Mouse (Mus musculus): ENCODE results near the gene Mst1. TPM values are rescaled to one million over a fixed set of nuclear protein-coding genes. Genes with fewer than 3 reads are reported as not detected.

Mst1 gene
- polyA plus RNA-seq, 1 experiment, result 3.5 TPM

DNA sequence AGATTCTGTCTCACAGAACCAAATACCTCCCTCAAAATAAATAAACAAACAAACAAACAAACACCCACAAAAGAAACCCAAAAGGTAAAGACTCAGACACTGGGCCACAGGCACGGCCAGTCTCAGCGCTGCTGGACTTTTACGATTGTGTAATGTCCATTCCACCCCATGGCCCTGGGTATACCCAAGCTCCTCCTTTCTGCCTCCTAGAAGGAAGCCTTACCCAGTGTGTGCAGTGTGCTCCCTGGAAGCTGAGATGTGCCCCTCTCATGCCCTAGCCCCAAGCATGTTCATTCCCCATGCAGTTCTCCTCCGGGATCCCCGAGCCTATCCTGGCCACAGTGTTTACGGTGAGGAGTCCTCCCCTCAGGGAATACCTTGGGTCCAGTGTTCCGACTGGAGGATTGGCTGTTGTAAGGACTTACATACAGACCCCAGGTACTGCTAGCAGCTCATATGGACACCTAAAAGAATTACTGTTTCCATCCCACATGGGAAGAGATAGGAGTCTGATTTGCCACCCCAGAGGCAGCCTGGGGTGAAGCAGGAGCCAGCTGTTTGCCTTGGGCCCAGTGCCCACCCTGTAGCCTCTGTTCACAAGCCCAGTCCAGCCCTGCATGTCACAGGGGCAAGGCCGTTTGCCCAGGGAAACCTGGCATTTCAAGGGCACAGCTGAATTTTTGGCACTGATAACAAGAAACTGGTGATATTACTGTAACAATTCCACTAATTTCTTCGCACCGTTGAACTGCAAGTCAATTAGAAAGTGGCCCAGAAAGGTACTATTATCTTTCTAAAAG lies 41.1 kb downstream of the Mst1 start:
- no peaks in the 10 kb centered on the region for H3K27me3 ChIP-seq (ENCODE audit: control insufficient read depth, insufficient read depth, low read length)
- no peak for DNase-seq
- TF ChIP-seq POLR2A (IDR thresholded peaks at IDR 0.05; ENCODE audit: control insufficient read depth, extremely low read depth, insufficient read depth, low read length, poor library complexity) (no peak), CTCF (IDR thresholded peaks at IDR 0.05; ENCODE audit: borderline replicate concordance, control insufficient read depth, extremely low read depth, insufficient read depth, low read length, poor library complexity) (no peak)
- 99% methylated on average over 10 of the region's 10 CpGs for WGBS
- H3K36me3 ChIP-seq (ENCODE audit: control insufficient read depth, insufficient read depth, low read length), result no peaks in the 10 kb centered on the region
- H3K4me1 ChIP-seq (replicated peaks; ENCODE audit: control insufficient read depth, insufficient read depth, low read length), result no peaks in the 10 kb centered on the region
- H3K4me3 ChIP-seq (ENCODE audit: control insufficient read depth, insufficient read depth, low read length), result no peak overlapping the region
- H3K27ac ChIP-seq (ENCODE audit: control insufficient read depth, insufficient read depth, low read length), result no peak overlapping the region

DNA sequence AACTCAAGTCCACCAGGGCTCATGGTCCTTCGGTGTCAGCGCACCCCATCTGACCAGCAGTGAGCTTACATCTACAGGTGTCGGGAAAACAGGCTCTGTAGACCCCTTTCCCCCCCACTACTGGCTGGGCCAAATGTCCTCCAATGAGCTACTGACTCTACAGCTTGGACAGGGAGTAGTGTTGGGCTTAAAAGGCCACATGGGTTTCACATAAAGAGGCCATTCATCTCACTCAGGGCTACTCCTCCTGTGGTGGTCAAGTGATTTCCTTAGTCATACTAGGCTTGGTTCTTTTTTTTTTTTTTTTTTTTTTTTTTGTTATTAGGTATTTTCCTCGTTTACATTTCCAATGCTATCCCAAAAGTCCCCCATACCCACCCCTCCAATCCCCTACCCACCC lies 43.7 kb downstream of the Mst1 start:
- TF ChIP-seq CTCF (IDR thresholded peaks at IDR 0.05; ENCODE audit: borderline replicate concordance, control insufficient read depth, extremely low read depth, insufficient read depth, low read length, poor library complexity) (no peak), POLR2A (IDR thresholded peaks at IDR 0.05; ENCODE audit: control insufficient read depth, extremely low read depth, insufficient read depth, low read length, poor library complexity) (no peak)
- no peak overlapping the region for H3K4me3 ChIP-seq (ENCODE audit: control insufficient read depth, insufficient read depth, low read length)

DNA sequence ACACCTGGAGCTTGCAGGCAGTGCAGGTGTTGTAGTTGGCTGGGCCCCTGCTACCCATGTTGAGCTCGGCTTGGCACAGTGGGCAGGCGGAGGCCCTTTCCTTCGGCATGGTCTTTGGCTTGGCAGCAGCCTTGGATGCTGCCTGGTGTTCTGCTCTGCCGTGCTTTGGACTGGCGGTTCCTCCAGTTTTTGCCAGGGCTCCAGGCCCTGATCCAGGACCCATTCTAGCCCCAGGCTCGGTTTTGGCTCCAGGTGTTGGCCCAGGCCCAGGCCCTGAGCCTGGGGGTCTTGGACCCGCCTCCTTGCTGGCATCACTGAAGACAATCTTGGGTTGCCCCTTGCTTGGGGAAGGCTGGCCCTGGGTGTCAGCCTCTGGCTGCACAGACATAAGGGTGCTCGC lies 45.5 kb downstream of the Mst1 start:
- no peak for DNase-seq
- TF ChIP-seq CTCF (IDR thresholded peaks at IDR 0.05; ENCODE audit: borderline replicate concordance, control insufficient read depth, extremely low read depth, insufficient read depth, low read length, poor library complexity) (no peak), POLR2A (IDR thresholded peaks at IDR 0.05; ENCODE audit: control insufficient read depth, extremely low read depth, insufficient read depth, low read length, poor library complexity) (no peak)
- Histone ChIP-seq H3K36me3 (ENCODE audit: control insufficient read depth, insufficient read depth, low read length) (no peaks in the 10 kb centered on the region), H3K27ac (ENCODE audit: control insufficient read depth, insufficient read depth, low read length) (no peak overlapping the region), H3K27me3 (ENCODE audit: control insufficient read depth, insufficient read depth, low read length) (no peaks in the 10 kb centered on the region), H3K4me1 (replicated peaks; ENCODE audit: control insufficient read depth, insufficient read depth, low read length) (no peaks in the 10 kb centered on the region), H3K4me3 (ENCODE audit: control insufficient read depth, insufficient read depth, low read length) (no peak overlapping the region)
- WGBS, result 95% methylated on average over 8 of the region's 8 CpGs

More for the DNA sequence above, 43.7 kb downstream of the Mst1 start:
- H3K4me1 ChIP-seq (replicated peaks; ENCODE audit: control insufficient read depth, insufficient read depth, low read length), result no peaks in the 10 kb centered on the region
- no peak for DNase-seq
- H3K27ac ChIP-seq (ENCODE audit: control insufficient read depth, insufficient read depth, low read length), result no peak overlapping the region
- WGBS, result 88% methylated on average over 4 of the region's 4 CpGs
- H3K27me3 ChIP-seq (ENCODE audit: control insufficient read depth, insufficient read depth, low read length), result no peaks in the 10 kb centered on the region
- H3K36me3 ChIP-seq (ENCODE audit: control insufficient read depth, insufficient read depth, low read length), result no peaks in the 10 kb centered on the region

DNA sequence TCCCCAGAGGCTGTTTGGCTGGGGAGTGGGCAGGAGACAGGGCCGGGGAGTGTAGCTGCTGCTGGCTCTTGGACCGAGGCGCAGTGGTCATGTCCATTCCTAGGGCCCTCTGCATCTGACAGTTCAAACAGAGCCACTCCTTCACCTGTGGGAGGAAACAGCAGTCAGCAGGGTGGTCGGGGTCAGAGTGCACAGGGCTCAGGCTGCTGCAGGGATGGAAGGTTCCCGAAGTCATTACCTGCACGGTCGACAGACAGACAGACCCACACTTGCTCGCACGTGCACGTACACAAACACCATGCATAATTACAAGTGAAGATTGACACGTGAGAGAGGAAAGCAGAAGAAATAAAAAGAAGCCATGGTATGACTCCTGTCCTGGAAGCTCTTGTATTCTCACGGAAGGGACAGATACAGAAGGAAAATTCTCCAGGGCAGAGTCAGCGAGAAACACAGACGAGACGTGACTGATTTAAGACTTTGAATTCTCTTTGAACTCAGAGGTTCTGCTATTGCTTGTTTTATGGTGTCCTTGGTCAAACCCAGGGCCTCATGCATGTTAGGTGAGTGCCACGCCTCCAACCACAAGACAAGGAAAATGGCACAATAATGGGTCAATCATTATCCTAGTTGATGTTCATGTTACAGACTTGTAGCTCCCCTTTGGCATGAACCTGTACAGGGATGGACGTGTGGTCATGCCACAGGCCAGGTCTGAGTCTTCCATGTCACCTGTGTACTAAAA lies 46.4 kb downstream of the Mst1 start:
- Histone ChIP-seq H3K27me3 (ENCODE audit: control insufficient read depth, insufficient read depth, low read length) (no peaks in the 10 kb centered on the region), H3K4me3 (ENCODE audit: control insufficient read depth, insufficient read depth, low read length) (no peak overlapping the region)
- 93% methylated on average over 17 of the region's 17 CpGs for WGBS

DNA sequence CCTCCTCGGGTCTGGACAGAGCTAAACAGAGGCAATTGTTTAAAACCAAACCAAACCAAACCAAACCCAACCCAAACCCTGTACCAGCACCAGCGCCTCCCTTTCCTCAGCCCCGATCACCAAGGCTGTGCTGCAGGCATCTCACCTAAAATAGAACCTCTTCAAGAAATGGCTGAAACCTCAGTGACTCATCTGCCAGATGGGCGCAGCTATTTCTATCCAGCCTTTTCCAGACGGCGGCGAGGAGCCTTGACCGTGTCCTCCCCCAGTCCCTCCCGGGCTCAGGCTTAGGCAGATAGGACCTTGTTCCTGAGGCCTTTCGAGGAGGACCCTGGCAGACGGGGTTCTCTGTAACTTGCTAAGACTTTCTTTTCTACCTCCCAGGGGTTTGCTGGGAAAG lies 48.0 kb downstream of the Mst1 start:
- Histone ChIP-seq H3K27ac (ENCODE audit: control insufficient read depth, insufficient read depth, low read length) (no peak overlapping the region), H3K27me3 (ENCODE audit: control insufficient read depth, insufficient read depth, low read length) (no peaks in the 10 kb centered on the region), H3K36me3 (ENCODE audit: control insufficient read depth, insufficient read depth, low read length) (no peaks in the 10 kb centered on the region), H3K4me1 (replicated peaks; ENCODE audit: control insufficient read depth, insufficient read depth, low read length) (no peaks in the 10 kb centered on the region), H3K4me3 (ENCODE audit: control insufficient read depth, insufficient read depth, low read length) (no peak overlapping the region)
- no peak for TF ChIP-seq CTCF (IDR thresholded peaks at IDR 0.05; ENCODE audit: borderline replicate concordance, control insufficient read depth, extremely low read depth, insufficient read depth, low read length, poor library complexity)
- TF ChIP-seq POLR2A (IDR thresholded peaks at IDR 0.05; ENCODE audit: control insufficient read depth, extremely low read depth, insufficient read depth, low read length, poor library complexity), result no peak
- 95% methylated on average over 11 of the region's 11 CpGs for WGBS
- DNase-seq, result no peak

More for the DNA sequence above, 46.4 kb downstream of the Mst1 start:
- H3K4me1 ChIP-seq (replicated peaks; ENCODE audit: control insufficient read depth, insufficient read depth, low read length), result no peaks in the 10 kb centered on the region
- no peak for DNase-seq
- H3K36me3 ChIP-seq (ENCODE audit: control insufficient read depth, insufficient read depth, low read length), result no peaks in the 10 kb centered on the region
- no peak for TF ChIP-seq POLR2A (IDR thresholded peaks at IDR 0.05; ENCODE audit: control insufficient read depth, extremely low read depth, insufficient read depth, low read length, poor library complexity)
- no peak for TF ChIP-seq CTCF (IDR thresholded peaks at IDR 0.05; ENCODE audit: borderline replicate concordance, control insufficient read depth, extremely low read depth, insufficient read depth, low read length, poor library complexity)
- H3K27ac ChIP-seq (ENCODE audit: control insufficient read depth, insufficient read depth, low read length), result no peak overlapping the region

DNA sequence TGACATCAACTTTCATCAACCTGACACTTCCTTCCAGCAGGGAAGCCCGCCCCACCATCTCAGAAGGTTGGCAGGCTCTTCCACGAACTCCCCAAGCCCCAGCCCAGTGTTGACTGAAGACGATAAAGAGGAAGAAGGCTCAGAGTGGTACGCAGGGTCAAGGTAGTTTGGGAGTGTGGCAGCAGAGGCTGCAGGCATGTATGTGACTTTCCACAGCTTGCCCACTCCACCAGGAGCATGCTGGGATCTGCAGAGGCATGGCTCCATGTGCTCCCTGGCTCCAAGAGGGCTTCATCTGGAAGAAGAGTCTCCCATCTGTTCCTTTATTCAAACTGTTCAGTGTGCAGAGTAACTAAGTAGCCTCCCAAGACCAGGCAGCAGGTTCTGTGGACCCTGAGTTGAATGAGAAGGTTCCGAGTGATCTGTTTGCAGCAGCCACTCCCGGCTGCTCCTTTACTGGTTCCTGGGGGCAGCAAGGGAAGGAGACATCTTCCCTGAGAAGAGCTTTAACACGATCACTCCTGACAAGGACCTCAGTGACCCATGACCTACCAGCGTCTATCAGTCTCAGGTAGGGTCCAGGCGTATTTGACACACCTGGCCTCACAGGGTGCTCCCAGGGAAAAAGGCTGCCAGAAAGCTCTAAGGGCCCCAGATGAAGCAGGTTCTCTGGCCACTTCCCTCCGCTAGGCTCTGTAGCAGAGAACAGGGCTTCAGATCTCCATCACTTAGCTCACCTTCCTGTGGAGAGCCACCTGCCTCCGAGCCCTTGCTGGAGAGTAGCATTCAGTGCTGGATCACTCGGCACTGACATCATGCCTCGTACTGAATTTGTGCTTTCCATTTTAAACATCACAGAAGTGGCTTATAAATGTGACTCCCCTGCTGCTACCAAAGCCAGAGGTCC lies 49.1 kb downstream of the Mst1 start:
- Histone ChIP-seq H3K27me3 (ENCODE audit: control insufficient read depth, insufficient read depth, low read length) (no peaks in the 10 kb centered on the region), H3K4me3 (ENCODE audit: control insufficient read depth, insufficient read depth, low read length) (no peak overlapping the region), H3K4me1 (replicated peaks; ENCODE audit: control insufficient read depth, insufficient read depth, low read length) (no peaks in the 10 kb centered on the region), H3K36me3 (ENCODE audit: control insufficient read depth, insufficient read depth, low read length) (no peaks in the 10 kb centered on the region), H3K27ac (ENCODE audit: control insufficient read depth, insufficient read depth, low read length) (no peak overlapping the region)
- 70% methylated on average over 13 of the region's 13 CpGs for WGBS
- TF ChIP-seq POLR2A (IDR thresholded peaks at IDR 0.05; ENCODE audit: control insufficient read depth, extremely low read depth, insufficient read depth, low read length, poor library complexity) (no peak), CTCF (IDR thresholded peaks at IDR 0.05; ENCODE audit: borderline replicate concordance, control insufficient read depth, extremely low read depth, insufficient read depth, low read length, poor library complexity) (no peak)
- DNase-seq, result no peak

Data from thymus, adult 2 months (tissue).